Mouse (Mus musculus) lung, embryonic 16.5 days (tissue): ENCODE results near the gene Zfhx3. TPM values are rescaled to one million over a fixed set of nuclear protein-coding genes. Genes with fewer than 3 reads are reported as not detected.

Experiments used
- ATAC-seq: fragments of 200-750 bp; cut with Nextera tagmentation; 2 replicates; pipeline ENCODE4 v1.8.0; 2017; ENCODE audit warnings: low read depth, mild to moderate bottlenecking, moderate library complexity
- H3K27ac ChIP-seq: fragments of 300-500 bp; sonication (generic); 2 replicates; pipeline ENCODE4 v1.5.1; 2014; ENCODE audit warnings: mild to moderate bottlenecking, control low read depth, low read length
- H3K27me3 ChIP-seq: fragments of 300-500 bp; sonication (generic); 2 replicates; pipeline ENCODE4 v1.6.1; 2014; ENCODE audit warnings: low read depth, low read length, mixed read lengths; ENCODE audit not compliant: control insufficient read depth, insufficient read depth
- H3K36me3 ChIP-seq: fragments of 300-500 bp; sonication (generic); 2 replicates; pipeline ENCODE4 v1.6.1; 2014; ENCODE audit warnings: low read length; ENCODE audit not compliant: control insufficient read depth, insufficient read depth
- H3K4me1 ChIP-seq: fragments of 300-500 bp; sonication (generic); replicated peaks from 2 replicates; pipeline ENCODE4 v1.6.1; 2014; ENCODE audit warnings: low read length, mixed read lengths; ENCODE audit not compliant: control insufficient read depth, insufficient read depth
- H3K4me2 ChIP-seq: fragments of 300-500 bp; sonication (generic); 2 replicates; pipeline ENCODE4 v1.6.1; 2014; ENCODE audit warnings: low read depth, low read length, control low read depth
- H3K4me3 ChIP-seq: fragments of 300-500 bp; sonication (generic); 2 replicates; pipeline ENCODE4 v1.5.1; 2014; ENCODE audit warnings: mild to moderate bottlenecking, low read length, control low read depth
- H3K9ac ChIP-seq: fragments of 300-500 bp; sonication (generic); 2 replicates; pipeline ENCODE4 v1.6.1; 2014; ENCODE audit warnings: low read length, control low read depth
- H3K9me3 ChIP-seq: fragments of 300-500 bp; sonication (generic); 2 replicates; pipeline ENCODE4 v1.6.1; 2016; ENCODE audit warnings: low read length; ENCODE audit not compliant: control insufficient read depth
- WGBS: fragments of 180-500 bp; shearing (Covaris S2); extraction: QIAGEN DNeasy Blood & Tissue Kit; methylation state at CpG from one replicate; pipeline ENCODE4 v1.1.7; 2014; 5-methylcytosine and 5-hydroxymethylcytosine counted together
- polyA plus RNA-seq: library from polyadenylated mRNA; unstranded; fragments of >200 nt; fragmentation: Nextera tagmentation; extraction: Ambion mirVana; gene quantifications from 2 replicates; pipeline ENCODE4 v1.2.1, GENCODE M21; 2015

The Zfhx3 gene
- polyA plus RNA-seq, 1 experiment from 2014 or later = 12.7 TPM

GRCm38 (mm10) chr8:108783155-108783554, 840.7 kb downstream of the Zfhx3 start:
- H3K36me3 ChIP-seq = no peaks in the 10 kb centered on the region
- no peak overlapping the region for H3K4me2 ChIP-seq
- no peaks in the 10 kb centered on the region for H3K9me3 ChIP-seq
- no peak overlapping the region for H3K4me3 ChIP-seq
- 54% methylated on average over 10 of the region's 10 CpGs for WGBS
- ATAC-seq = peak; percentile 26; the same call in 1 of the 2 replicates
- no peak overlapping the region for H3K27ac ChIP-seq
- H3K4me1 ChIP-seq = peaks cover 11% of the 10 kb centered on the region
- no peaks in the 10 kb centered on the region for H3K27me3 ChIP-seq
- no peak overlapping the region for H3K9ac ChIP-seq

GRCm38 (mm10) chr8:108788156-108788761, 845.8 kb downstream of the Zfhx3 start:
- no peak overlapping the region for H3K27ac ChIP-seq
- peaks cover 12% of the 10 kb centered on the region for H3K9me3 ChIP-seq
- 30% methylated on average over 6 of the region's 6 CpGs for WGBS
- no peak for ATAC-seq
- no peak overlapping the region for H3K4me3 ChIP-seq
- H3K36me3 ChIP-seq = peaks cover 12% of the 10 kb centered on the region
- H3K4me1 ChIP-seq = peaks cover 17% of the 10 kb centered on the region
- no peak overlapping the region for H3K4me2 ChIP-seq
- H3K9ac ChIP-seq = no peak overlapping the region
- no peaks in the 10 kb centered on the region for H3K27me3 ChIP-seq

GRCm38 (mm10) chr8:108788762-108789157, 846.3 kb downstream of the Zfhx3 start:
- Histone ChIP-seq H3K4me1 (peaks cover 17% of the 10 kb centered on the region), H3K9ac (no peak overlapping the region), H3K4me3 (no peak overlapping the region), H3K9me3 (peaks cover 15% of the 10 kb centered on the region), H3K27ac (no peak overlapping the region), H3K27me3 (no peaks in the 10 kb centered on the region), H3K36me3 (peaks cover 17% of the 10 kb centered on the region), H3K4me2 (no peak overlapping the region)
- ATAC-seq = no peak
- 43% methylated on average over 10 of the region's 10 CpGs for WGBS

GRCm38 (mm10) chr8:108790559-108791293, 848.3 kb downstream of the Zfhx3 start:
- Histone ChIP-seq H3K4me1 (peaks cover 17% of the 10 kb centered on the region), H3K9me3 (peaks cover 20% of the 10 kb centered on the region), H3K4me2 (no peak overlapping the region), H3K27me3 (no peaks in the 10 kb centered on the region), H3K9ac (no peak overlapping the region), H3K27ac (no peak overlapping the region), H3K36me3 (peaks cover 36% of the 10 kb centered on the region), H3K4me3 (no peak overlapping the region)
- peak; percentile 67 for ATAC-seq
- WGBS = 41% methylated on average over 14 of the region's 14 CpGs

GRCm38 (mm10) chr8:108796076-108796475, 853.6 kb downstream of the Zfhx3 start:
- peaks cover 46% of the 10 kb centered on the region for H3K36me3 ChIP-seq
- WGBS = 90% methylated on average over 3 of the region's 3 CpGs
- H3K4me1 ChIP-seq = peaks cover 17% of the 10 kb centered on the region
- H3K27ac ChIP-seq = no peak overlapping the region
- ATAC-seq = no peak
- H3K9me3 ChIP-seq = peaks cover 20% of the 10 kb centered on the region
- H3K27me3 ChIP-seq = no peaks in the 10 kb centered on the region
- no peak overlapping the region for H3K4me3 ChIP-seq
- no peak overlapping the region for H3K4me2 ChIP-seq
- no peak overlapping the region for H3K9ac ChIP-seq

- no peak overlapping the region for H3K4me3 ChIP-seq
- H3K27me3 ChIP-seq = no peaks in the 10 kb centered on the region
- H3K9me3 ChIP-seq = peaks cover 20% of the 10 kb centered on the region
- peaks cover 16% of the 10 kb centered on the region for H3K4me1 ChIP-seq
- H3K36me3 ChIP-seq = peaks cover 47% of the 10 kb centered on the region
- H3K9ac ChIP-seq = no peak overlapping the region
- 79% methylated on average over 3 of the region's 3 CpGs for WGBS
- H3K4me2 ChIP-seq = no peak overlapping the region
- H3K27ac ChIP-seq = peak overlapping the region; percentile 69; the same call in 1 of the 2 replicates
- ATAC-seq = no peak
These were observed 854.4 kb downstream of the Zfhx3 start for GRCm38 (mm10) chr8:108796882-108797281.

- WGBS = 22% methylated on average over 12 of the region's 12 CpGs
- peak; percentile 96 for ATAC-seq
- no peak overlapping the region for H3K4me2 ChIP-seq
These were observed 855.6 kb downstream of the Zfhx3 start for GRCm38 (mm10) chr8:108798012-108798411.

GRCm38 (mm10) chr8:108799250-108799649, 856.8 kb downstream of the Zfhx3 start:
- 85% methylated on average over 6 of the region's 6 CpGs for WGBS
- peaks cover 2% of the 10 kb centered on the region; the same call in 1 of the 2 replicates for H3K9me3 ChIP-seq
- ATAC-seq = no peak
- peaks cover 28% of the 10 kb centered on the region for H3K36me3 ChIP-seq
- no peak overlapping the region for H3K9ac ChIP-seq
- H3K4me2 ChIP-seq = no peak overlapping the region
- no peaks in the 10 kb centered on the region for H3K27me3 ChIP-seq
- no peak overlapping the region for H3K4me3 ChIP-seq
- no peak overlapping the region for H3K27ac ChIP-seq
- H3K4me1 ChIP-seq = peaks cover 19% of the 10 kb centered on the region

More at GRCm38 (mm10) chr8:108798012-108798411, 855.6 kb downstream of the Zfhx3 start:
- Histone ChIP-seq H3K9me3 (peaks cover 11% of the 10 kb centered on the region), H3K9ac (no peak overlapping the region), H3K27me3 (no peaks in the 10 kb centered on the region), H3K36me3 (peaks cover 40% of the 10 kb centered on the region), H3K27ac (peak overlapping the region; percentile 69), H3K4me1 (peaks cover 19% of the 10 kb centered on the region), H3K4me3 (no peak overlapping the region)

- Histone ChIP-seq H3K9me3 (no peaks in the 10 kb centered on the region), H3K4me1 (peaks cover 19% of the 10 kb centered on the region), H3K4me2 (no peak overlapping the region), H3K9ac (no peak overlapping the region), H3K27ac (no peak overlapping the region), H3K36me3 (peaks cover 17% of the 10 kb centered on the region), H3K4me3 (no peak overlapping the region), H3K27me3 (no peaks in the 10 kb centered on the region)
- WGBS = 89% methylated on average over 15 of the region's 15 CpGs
- no peak for ATAC-seq
These were observed 857.9 kb downstream of the Zfhx3 start for GRCm38 (mm10) chr8:108800357-108800756.
